Mouse (Mus musculus): Measurements from ENCODE around the gene Ppp1r36. TPM values are rescaled to one million over a fixed set of nuclear protein-coding genes. Genes with fewer than 3 reads are reported as not detected.
A peak's percentile ranks its signal among the peaks of the same experiment; 100 is the strongest.

Ppp1r36 gene
- polyA plus RNA-seq, 1 experiment = not detected

GRCm38 (mm10) chr12:76459032-76459431, 41.7 kb downstream of the Ppp1r36 start:
- no peaks in the 10 kb centered on the region for H3K36me3 ChIP-seq (ENCODE audit: control insufficient read depth, insufficient read depth, low read length)
- TF ChIP-seq POLR2A (IDR thresholded peaks at IDR 0.05; ENCODE audit: low read depth, low read length) = no peak
- TF ChIP-seq CTCF (IDR thresholded peaks at IDR 0.05; ENCODE audit: extremely low read depth, insufficient read depth, insufficient read length, insufficient replicate concordance) = no peak
- H3K27me3 ChIP-seq (ENCODE audit: control insufficient read depth, insufficient read depth, low read length) = no peaks in the 10 kb centered on the region
- no peaks in the 10 kb centered on the region for H3K4me1 ChIP-seq (ENCODE audit: control insufficient read depth, insufficient read depth, insufficient read length)
- no peak for DNase-seq (ENCODE audit: low read depth in 1 of 2, low spot score in 2 of 2)
- no peak overlapping the region for H3K27ac ChIP-seq (ENCODE audit: insufficient read depth, low read length)
- 85% methylated on average over 4 of the region's 4 CpGs for WGBS
- H3K4me3 ChIP-seq (ENCODE audit: extremely low read depth, insufficient read depth, insufficient read length) = no peak overlapping the region

- H3K27ac ChIP-seq (ENCODE audit: insufficient read depth, low read length) = no peak overlapping the region
- DNase-seq (ENCODE audit: low read depth in 1 of 2, low spot score in 2 of 2) = no peak
- TF ChIP-seq POLR2A (IDR thresholded peaks at IDR 0.05; ENCODE audit: low read depth, low read length) (no peak), CTCF (IDR thresholded peaks at IDR 0.05; ENCODE audit: extremely low read depth, insufficient read depth, insufficient read length, insufficient replicate concordance) (no peak)
- H3K27me3 ChIP-seq (ENCODE audit: control insufficient read depth, insufficient read depth, low read length) = no peaks in the 10 kb centered on the region
- no peak overlapping the region for H3K4me3 ChIP-seq (ENCODE audit: extremely low read depth, insufficient read depth, insufficient read length)
- WGBS = 89% methylated on average over 9 of the region's 9 CpGs
- H3K36me3 ChIP-seq (ENCODE audit: control insufficient read depth, insufficient read depth, low read length) = no peaks in the 10 kb centered on the region
- no peaks in the 10 kb centered on the region for H3K4me1 ChIP-seq (ENCODE audit: control insufficient read depth, insufficient read depth, insufficient read length)
Measured at GRCm38 (mm10) chr12:76463391-76463790, 46.1 kb downstream of the Ppp1r36 start.

- Histone ChIP-seq H3K36me3 (ENCODE audit: control insufficient read depth, insufficient read depth, low read length) (no peaks in the 10 kb centered on the region), H3K4me1 (ENCODE audit: control insufficient read depth, insufficient read depth, insufficient read length) (no peaks in the 10 kb centered on the region)
- 83% methylated on average over 12 of the region's 12 CpGs for WGBS
Measured at GRCm38 (mm10) chr12:76464651-76465252, 47.4 kb downstream of the Ppp1r36 start.

GRCm38 (mm10) chr12:76466651-76467050, 49.3 kb downstream of the Ppp1r36 start:
- TF ChIP-seq POLR2A (IDR thresholded peaks at IDR 0.05; ENCODE audit: low read depth, low read length) (no peak), CTCF (IDR thresholded peaks at IDR 0.05; ENCODE audit: extremely low read depth, insufficient read depth, insufficient read length, insufficient replicate concordance) (no peak)
- H3K27me3 ChIP-seq (ENCODE audit: control insufficient read depth, insufficient read depth, low read length) = no peaks in the 10 kb centered on the region
- H3K4me1 ChIP-seq (ENCODE audit: control insufficient read depth, insufficient read depth, insufficient read length) = no peaks in the 10 kb centered on the region
- DNase-seq (ENCODE audit: low read depth in 1 of 2, low spot score in 2 of 2) = no peak
- H3K36me3 ChIP-seq (ENCODE audit: control insufficient read depth, insufficient read depth, low read length) = no peaks in the 10 kb centered on the region
- H3K4me3 ChIP-seq (ENCODE audit: extremely low read depth, insufficient read depth, insufficient read length) = no peak overlapping the region
- no peak overlapping the region for H3K27ac ChIP-seq (ENCODE audit: insufficient read depth, low read length)
- WGBS = 36% methylated on average over 7 of the region's 7 CpGs

More at GRCm38 (mm10) chr12:76464651-76465252, 47.4 kb downstream of the Ppp1r36 start:
- H3K4me3 ChIP-seq (ENCODE audit: extremely low read depth, insufficient read depth, insufficient read length) = no peak overlapping the region
- no peaks in the 10 kb centered on the region for H3K27me3 ChIP-seq (ENCODE audit: control insufficient read depth, insufficient read depth, low read length)
- H3K27ac ChIP-seq (ENCODE audit: insufficient read depth, low read length) = no peak overlapping the region
- no peak for TF ChIP-seq POLR2A (IDR thresholded peaks at IDR 0.05; ENCODE audit: low read depth, low read length)
- no peak for TF ChIP-seq CTCF (IDR thresholded peaks at IDR 0.05; ENCODE audit: extremely low read depth, insufficient read depth, insufficient read length, insufficient replicate concordance)
- DNase-seq (ENCODE audit: low read depth in 1 of 2, low spot score in 2 of 2) = no peak

- WGBS = 58% methylated on average over 7 of the region's 7 CpGs
- Histone ChIP-seq H3K4me1 (ENCODE audit: control insufficient read depth, insufficient read depth, insufficient read length) (no peaks in the 10 kb centered on the region), H3K27ac (ENCODE audit: insufficient read depth, low read length) (no peak overlapping the region), H3K27me3 (ENCODE audit: control insufficient read depth, insufficient read depth, low read length) (no peaks in the 10 kb centered on the region), H3K4me3 (ENCODE audit: extremely low read depth, insufficient read depth, insufficient read length) (no peak overlapping the region), H3K36me3 (ENCODE audit: control insufficient read depth, insufficient read depth, low read length) (no peaks in the 10 kb centered on the region)
- no peak for DNase-seq (ENCODE audit: low read depth in 1 of 2, low spot score in 2 of 2)
- TF ChIP-seq CTCF (IDR thresholded peaks at IDR 0.05; ENCODE audit: extremely low read depth, insufficient read depth, insufficient read length, insufficient replicate concordance) = no peak
- TF ChIP-seq POLR2A (IDR thresholded peaks at IDR 0.05; ENCODE audit: low read depth, low read length) = no peak
Measured at GRCm38 (mm10) chr12:76467256-76467655, 49.9 kb downstream of the Ppp1r36 start.

GRCm38 (mm10) chr12:76472046-76472445, 54.7 kb downstream of the Ppp1r36 start:
- no peak overlapping the region for H3K4me3 ChIP-seq (ENCODE audit: extremely low read depth, insufficient read depth, insufficient read length)
- 5% methylated on average over 4 of the region's 4 CpGs for WGBS
- no peak overlapping the region for H3K27ac ChIP-seq (ENCODE audit: insufficient read depth, low read length)
- H3K27me3 ChIP-seq (ENCODE audit: control insufficient read depth, insufficient read depth, low read length) = no peaks in the 10 kb centered on the region
- DNase-seq (ENCODE audit: low read depth in 1 of 2, low spot score in 2 of 2) = peak; percentile 19 to 42
- no peaks in the 10 kb centered on the region for H3K36me3 ChIP-seq (ENCODE audit: control insufficient read depth, insufficient read depth, low read length)
- TF ChIP-seq POLR2A (IDR thresholded peaks at IDR 0.05; ENCODE audit: low read depth, low read length) (no peak), CTCF (IDR thresholded peaks at IDR 0.05; ENCODE audit: extremely low read depth, insufficient read depth, insufficient read length, insufficient replicate concordance) (peak; percentile 54; the same call in 1 of the 2 replicates)
- H3K4me1 ChIP-seq (ENCODE audit: control insufficient read depth, insufficient read depth, insufficient read length) = no peaks in the 10 kb centered on the region

GRCm38 (mm10) chr12:76473562-76474245, 56.4 kb downstream of the Ppp1r36 start:
- no peaks in the 10 kb centered on the region for H3K4me1 ChIP-seq (ENCODE audit: control insufficient read depth, insufficient read depth, insufficient read length)
- DNase-seq (ENCODE audit: low read depth in 1 of 2, low spot score in 2 of 2) = no peak
- H3K36me3 ChIP-seq (ENCODE audit: control insufficient read depth, insufficient read depth, low read length) = no peaks in the 10 kb centered on the region
- H3K4me3 ChIP-seq (ENCODE audit: extremely low read depth, insufficient read depth, insufficient read length) = no peak overlapping the region
- TF ChIP-seq CTCF (IDR thresholded peaks at IDR 0.05; ENCODE audit: extremely low read depth, insufficient read depth, insufficient read length, insufficient replicate concordance) (no peak), POLR2A (IDR thresholded peaks at IDR 0.05; ENCODE audit: low read depth, low read length) (no peak)
- H3K27ac ChIP-seq (ENCODE audit: insufficient read depth, low read length) = no peak overlapping the region
- H3K27me3 ChIP-seq (ENCODE audit: control insufficient read depth, insufficient read depth, low read length) = no peaks in the 10 kb centered on the region
- WGBS = 59% methylated on average over 10 of the region's 10 CpGs
